In genomic region chr5:111262574-111263239, GRCm38 (mm10) we compare ENCODE assay signal across 9 mouse cellular contexts.
DNase-seq lines count a peak whose midpoint lies in the region; ATAC-seq lines count a peak whose summit lies in the region.
"Had no signal": no experiment of that assay in that cellular context is flagged by ENCODE, and none has a peak within 500 bp of the region (broad histone marks: within the 10 kb centered on the region; RNA-seq: fewer than 3 reads in every experiment).

No protein-coding gene starts in this region.

- peaks cover 14% of the 10 kb centered on the region for H3K36me3 ChIP-seq in forebrain, embryonic 12.5 days (replicated peaks)
- peaks cover 11% of the 10 kb centered on the region for H3K36me3 ChIP-seq in hindbrain, embryonic 15.5 days
- H3K36me3 ChIP-seq in limb, embryonic 15.5 days, result peaks cover 31% of the 10 kb centered on the region
- H3K36me3 ChIP-seq in neural tube, embryonic 11.5 days (ENCODE audit: control insufficient read depth, insufficient read depth, low read length), result peaks cover 8% of the 10 kb centered on the region; the same call in 1 of the 2 replicates

- peak overlapping the region; percentile 66 for H3K27ac ChIP-seq in forebrain, embryonic 12.5 days
- H3K27ac ChIP-seq in hindbrain, embryonic 15.5 days (replicated peaks), result peak overlapping the region; percentile 81
- peak overlapping the region; percentile 75 for H3K27ac ChIP-seq in limb, embryonic 15.5 days
- 0 out of 2 replicates have a peak overlapping the region, but pooled peaks have one; percentile 41 for H3K27ac ChIP-seq in neural tube, embryonic 11.5 days (ENCODE audit: low read depth, low read length)

- no peak overlapping the region for H3K4me2 ChIP-seq in forebrain, embryonic 12.5 days
- H3K4me2 ChIP-seq in hindbrain, embryonic 15.5 days, result no peak overlapping the region
- H3K4me2 ChIP-seq in limb, embryonic 15.5 days, result no peak overlapping the region
- H3K4me2 ChIP-seq in neural tube, embryonic 11.5 days (ENCODE audit: low read depth), result no peak overlapping the region

- no peak overlapping the region for H3K4me3 ChIP-seq in forebrain, embryonic 12.5 days (replicated peaks)
- no peak overlapping the region for H3K4me3 ChIP-seq in hindbrain, embryonic 15.5 days
- H3K4me3 ChIP-seq in limb, embryonic 15.5 days, result no peak overlapping the region
- H3K4me3 ChIP-seq in neural tube, embryonic 11.5 days (ENCODE audit: low read depth, low read length), result no peak overlapping the region
- H3K4me3 ChIP-seq: erythroblast, embryonic 14.5 days had no signal

- peaks cover 15% of the 10 kb centered on the region; the same call in 1 of the 2 replicates for H3K27me3 ChIP-seq in forebrain, embryonic 12.5 days
- H3K27me3 ChIP-seq in hindbrain, embryonic 15.5 days, result no peaks in the 10 kb centered on the region
- H3K27me3 ChIP-seq in limb, embryonic 15.5 days, result no peaks in the 10 kb centered on the region
- no peaks in the 10 kb centered on the region for H3K27me3 ChIP-seq in neural tube, embryonic 11.5 days (ENCODE audit: control insufficient read depth, insufficient read depth, low read length)

- ATAC-seq in forebrain, embryonic 12.5 days (ENCODE audit: low FRiP score), result peak; percentile 48
- peak; percentile 36; the same call in 1 of the 2 replicates for ATAC-seq in hindbrain, embryonic 15.5 days (ENCODE audit: low FRiP score, low read depth)
- ATAC-seq in limb, embryonic 15.5 days (ENCODE audit: insufficient number of reproducible peaks, low FRiP score, low TSS enrichment, low read depth), result no peak
- no peak for ATAC-seq in neural tube, embryonic 11.5 days (ENCODE audit: insufficient read depth, low FRiP score, low TSS enrichment)

- DNase-seq in embryo, embryonic 10 days (ENCODE audit: low spot score), result peak; percentile 72
- no peak for DNase-seq in embryo, embryonic 9.5 days (ENCODE audit: extremely low spot score)
- DNase-seq in neural tube, embryonic 11.5 days (ENCODE audit: low spot score), result peak; percentile 49
- DNase-seq in urinary bladder, postnatal 10 days (ENCODE audit: low spot score), result no peak
- DNase-seq in layer of hippocampus, postnatal 25 days (ENCODE audit: extremely low spot score in 1 of 2, low spot score in 1 of 2), result no peak

- no peak overlapping the region for H3K9ac ChIP-seq in forebrain, embryonic 12.5 days
- no peak overlapping the region for H3K9ac ChIP-seq in hindbrain, embryonic 15.5 days
- no peak overlapping the region for H3K9ac ChIP-seq in limb, embryonic 15.5 days
- no peak overlapping the region for H3K9ac ChIP-seq in neural tube, embryonic 11.5 days (ENCODE audit: low read length)

- H3K9me3 ChIP-seq in forebrain, embryonic 12.5 days, result peaks cover 7% of the 10 kb centered on the region; the same call in 1 of the 2 replicates
- H3K9me3 ChIP-seq in hindbrain, embryonic 15.5 days, result no peaks in the 10 kb centered on the region
- peaks cover 5% of the 10 kb centered on the region; the same call in 1 of the 2 replicates for H3K9me3 ChIP-seq in limb, embryonic 15.5 days
- no peaks in the 10 kb centered on the region for H3K9me3 ChIP-seq in neural tube, embryonic 11.5 days (ENCODE audit: control insufficient read depth, low read length)

- 23% methylated on average over 11 of the region's 11 CpGs for WGBS in forebrain, embryonic 12.5 days
- 13% methylated on average over 11 of the region's 11 CpGs for WGBS in hindbrain, embryonic 15.5 days
- 15% methylated on average over 11 of the region's 11 CpGs for WGBS in limb, embryonic 15.5 days
- WGBS in neural tube, embryonic 11.5 days, result 21% methylated on average over 11 of the region's 11 CpGs

- H3K4me1 ChIP-seq in forebrain, embryonic 12.5 days, result peaks cover 34% of the 10 kb centered on the region
- peaks cover 38% of the 10 kb centered on the region for H3K4me1 ChIP-seq in hindbrain, embryonic 15.5 days (replicated peaks)
- H3K4me1 ChIP-seq in limb, embryonic 15.5 days, result peaks cover 18% of the 10 kb centered on the region
- peaks cover 17% of the 10 kb centered on the region for H3K4me1 ChIP-seq in neural tube, embryonic 11.5 days (ENCODE audit: control insufficient read depth, insufficient read depth, low read length)

Comparison
In these comparisons a context has a peak if more than half of its experiments do, and no peak if none do; other contexts are left out.
1. DNase-seq: peak in embryo, embryonic 10 days (single experiment) and neural tube, embryonic 11.5 days (single experiment); none in embryo, embryonic 9.5 days (single experiment), urinary bladder, postnatal 10 days (single experiment) and layer of hippocampus, postnatal 25 days (0 of 2).
2. ATAC-seq: peak in forebrain, embryonic 12.5 days (single experiment) and hindbrain, embryonic 15.5 days (single experiment); none in limb, embryonic 15.5 days (single experiment) and neural tube, embryonic 11.5 days (single experiment).
3. Peak in every context shown above with its lines, with median percentiles within 50 percentile points of each other: H3K27ac ChIP-seq.